Mouse (Mus musculus): Measurements from ENCODE around the gene Inpp5a. TPM values are rescaled to one million over a fixed set of nuclear protein-coding genes. Genes with fewer than 3 reads are reported as not detected.

The Inpp5a gene
- polyA plus RNA-seq, 1 experiment = 41.4 TPM

DNA sequence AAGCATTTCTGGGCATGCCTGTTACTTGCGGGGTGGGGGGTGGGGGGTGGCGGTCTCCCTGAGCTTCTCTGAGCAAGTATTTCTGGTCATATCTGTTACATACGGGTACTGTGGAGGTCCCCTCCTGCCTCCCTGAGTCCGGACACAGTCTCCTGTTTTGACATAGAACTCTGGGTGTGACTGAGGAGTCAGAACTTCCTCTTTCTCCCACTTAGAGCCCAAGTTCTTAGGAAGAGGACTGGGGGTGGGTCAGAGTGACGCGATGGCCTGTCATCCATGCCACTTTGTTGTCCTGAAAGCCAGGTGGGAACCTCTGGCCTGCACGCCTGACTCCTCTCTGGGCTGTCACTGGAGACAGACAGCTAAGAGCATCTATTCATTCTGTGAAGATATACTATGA lies 11.5 kb upstream of the Inpp5a start:
- H3K4me1 ChIP-seq (ENCODE audit: control insufficient read depth, insufficient read depth, low read length) = no peaks in the 10 kb centered on the region
- no peaks in the 10 kb centered on the region for H3K27me3 ChIP-seq (ENCODE audit: control insufficient read depth, insufficient read depth, low read length)
- TF ChIP-seq CTCF (IDR thresholded peaks at IDR 0.05; ENCODE audit: control insufficient read depth, insufficient read depth, insufficient replicate concordance, low read depth, low read length) = no peak
- TF ChIP-seq POLR2A (IDR thresholded peaks at IDR 0.05; ENCODE audit: control insufficient read depth, low read depth, low read length) = no peak
- no peak overlapping the region for H3K4me3 ChIP-seq (ENCODE audit: control insufficient read depth, low read depth, low read length)
- H3K36me3 ChIP-seq (ENCODE audit: control insufficient read depth, insufficient read depth, low read length) = no peaks in the 10 kb centered on the region
- H3K27ac ChIP-seq (ENCODE audit: control insufficient read depth, insufficient read depth, low read depth, low read length) = no peak overlapping the region

DNA sequence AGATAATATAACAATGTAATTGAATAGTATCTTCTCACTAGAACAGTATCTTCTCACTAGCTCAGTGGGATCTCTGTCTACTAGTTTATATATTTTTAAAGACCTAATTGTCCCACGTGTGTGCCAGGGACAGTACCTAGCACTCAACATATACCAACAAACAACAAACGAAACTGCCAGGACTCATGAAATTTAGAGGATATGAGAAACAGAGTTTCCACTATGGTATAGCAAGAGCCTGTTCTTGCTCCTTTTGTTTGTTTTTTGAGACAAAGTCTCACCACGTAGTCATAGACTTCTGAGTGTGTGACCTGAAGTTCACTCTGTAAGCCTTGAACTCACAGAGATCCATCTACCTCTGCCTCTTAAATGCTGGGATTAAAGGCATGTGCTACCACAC lies 10.6 kb upstream of the Inpp5a start:
- Histone ChIP-seq H3K27me3 (ENCODE audit: control insufficient read depth, insufficient read depth, low read length) (no peaks in the 10 kb centered on the region), H3K36me3 (ENCODE audit: control insufficient read depth, insufficient read depth, low read length) (no peaks in the 10 kb centered on the region), H3K27ac (ENCODE audit: control insufficient read depth, insufficient read depth, low read depth, low read length) (no peak overlapping the region), H3K4me3 (ENCODE audit: control insufficient read depth, low read depth, low read length) (no peak overlapping the region), H3K4me1 (ENCODE audit: control insufficient read depth, insufficient read depth, low read length) (no peaks in the 10 kb centered on the region)
- TF ChIP-seq CTCF (IDR thresholded peaks at IDR 0.05; ENCODE audit: control insufficient read depth, insufficient read depth, insufficient replicate concordance, low read depth, low read length) = no peak
- no peak for TF ChIP-seq POLR2A (IDR thresholded peaks at IDR 0.05; ENCODE audit: control insufficient read depth, low read depth, low read length)

DNA sequence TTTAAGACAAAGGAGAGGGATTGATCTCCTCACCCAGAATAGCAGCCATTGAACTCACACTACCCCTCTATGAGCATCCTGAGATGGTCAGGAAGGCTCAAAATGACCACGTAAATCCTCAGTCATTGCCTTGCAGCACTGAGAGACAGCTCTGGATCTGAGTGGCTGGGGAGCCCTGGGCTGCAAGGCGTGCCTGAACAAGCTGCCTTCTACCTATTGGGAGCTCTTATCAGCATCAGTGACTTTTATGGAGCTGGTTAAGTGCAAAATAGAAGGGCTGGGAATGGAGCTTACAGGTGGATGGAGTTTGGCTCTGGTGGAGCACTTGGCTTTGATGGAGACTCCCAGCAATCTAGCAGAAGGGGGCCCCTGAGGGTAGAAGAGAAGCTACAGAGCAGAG lies 9.2 kb upstream of the Inpp5a start:
- no peaks in the 10 kb centered on the region for H3K27me3 ChIP-seq (ENCODE audit: control insufficient read depth, insufficient read depth, low read length)
- no peak for TF ChIP-seq CTCF (IDR thresholded peaks at IDR 0.05; ENCODE audit: control insufficient read depth, insufficient read depth, insufficient replicate concordance, low read depth, low read length)
- TF ChIP-seq POLR2A (IDR thresholded peaks at IDR 0.05; ENCODE audit: control insufficient read depth, low read depth, low read length) = no peak
- H3K27ac ChIP-seq (ENCODE audit: control insufficient read depth, insufficient read depth, low read depth, low read length) = no peak overlapping the region
- H3K4me1 ChIP-seq (ENCODE audit: control insufficient read depth, insufficient read depth, low read length) = no peaks in the 10 kb centered on the region
- no peaks in the 10 kb centered on the region for H3K36me3 ChIP-seq (ENCODE audit: control insufficient read depth, insufficient read depth, low read length)
- no peak overlapping the region for H3K4me3 ChIP-seq (ENCODE audit: control insufficient read depth, low read depth, low read length)

DNA sequence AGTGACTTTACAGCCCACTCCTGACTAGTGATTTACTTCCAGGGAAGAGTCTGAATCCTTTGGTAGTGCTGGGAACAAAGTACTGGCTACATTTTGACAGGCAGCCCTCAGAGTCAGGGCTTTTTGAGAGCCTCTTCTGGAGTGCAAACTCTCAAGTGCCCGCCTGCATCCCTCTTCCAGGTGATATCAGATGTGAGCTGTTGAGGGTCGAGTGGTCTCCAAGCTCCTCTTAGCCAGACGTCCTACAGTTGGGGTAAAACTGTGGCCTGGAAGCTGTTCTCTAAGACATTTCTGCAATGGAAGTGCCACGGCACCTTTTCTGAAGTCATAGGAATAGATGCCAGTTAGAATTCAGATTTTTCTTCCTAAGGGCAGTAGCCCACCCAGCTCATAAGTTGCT lies 8.7 kb upstream of the Inpp5a start:
- TF ChIP-seq CTCF (IDR thresholded peaks at IDR 0.05; ENCODE audit: control insufficient read depth, insufficient read depth, insufficient replicate concordance, low read depth, low read length) = no peak
- TF ChIP-seq POLR2A (IDR thresholded peaks at IDR 0.05; ENCODE audit: control insufficient read depth, low read depth, low read length) = no peak
- Histone ChIP-seq H3K27ac (ENCODE audit: control insufficient read depth, insufficient read depth, low read depth, low read length) (no peak overlapping the region), H3K4me3 (ENCODE audit: control insufficient read depth, low read depth, low read length) (no peak overlapping the region), H3K36me3 (ENCODE audit: control insufficient read depth, insufficient read depth, low read length) (no peaks in the 10 kb centered on the region), H3K27me3 (ENCODE audit: control insufficient read depth, insufficient read depth, low read length) (no peaks in the 10 kb centered on the region), H3K4me1 (ENCODE audit: control insufficient read depth, insufficient read depth, low read length) (no peaks in the 10 kb centered on the region)

DNA sequence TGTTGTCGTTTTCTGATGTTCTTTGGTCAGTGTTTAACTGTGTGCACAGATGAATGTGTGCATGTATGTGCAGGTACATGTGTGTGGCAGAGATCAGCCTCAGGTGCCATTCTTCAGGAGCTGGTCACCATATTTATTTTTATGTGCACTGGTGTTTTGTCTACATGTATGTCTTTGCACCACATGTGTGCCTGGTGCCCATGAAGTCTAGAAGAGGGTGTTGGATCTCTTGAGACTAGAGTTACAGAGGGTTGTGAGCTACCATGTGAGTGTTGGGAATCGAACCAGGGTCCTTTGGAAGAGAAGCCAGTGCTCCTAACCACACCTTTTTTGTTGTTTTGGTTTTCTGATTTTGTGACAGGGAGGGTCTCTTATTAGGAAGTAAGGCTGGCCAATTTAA lies 7.0 kb upstream of the Inpp5a start:
- Histone ChIP-seq H3K27me3 (ENCODE audit: control insufficient read depth, insufficient read depth, low read length) (no peaks in the 10 kb centered on the region), H3K4me3 (ENCODE audit: control insufficient read depth, low read depth, low read length) (no peak overlapping the region), H3K36me3 (ENCODE audit: control insufficient read depth, insufficient read depth, low read length) (no peaks in the 10 kb centered on the region), H3K27ac (ENCODE audit: control insufficient read depth, insufficient read depth, low read depth, low read length) (no peak overlapping the region), H3K4me1 (ENCODE audit: control insufficient read depth, insufficient read depth, low read length) (no peaks in the 10 kb centered on the region)
- no peak for TF ChIP-seq CTCF (IDR thresholded peaks at IDR 0.05; ENCODE audit: control insufficient read depth, insufficient read depth, insufficient replicate concordance, low read depth, low read length)
- TF ChIP-seq POLR2A (IDR thresholded peaks at IDR 0.05; ENCODE audit: control insufficient read depth, low read depth, low read length) = no peak

DNA sequence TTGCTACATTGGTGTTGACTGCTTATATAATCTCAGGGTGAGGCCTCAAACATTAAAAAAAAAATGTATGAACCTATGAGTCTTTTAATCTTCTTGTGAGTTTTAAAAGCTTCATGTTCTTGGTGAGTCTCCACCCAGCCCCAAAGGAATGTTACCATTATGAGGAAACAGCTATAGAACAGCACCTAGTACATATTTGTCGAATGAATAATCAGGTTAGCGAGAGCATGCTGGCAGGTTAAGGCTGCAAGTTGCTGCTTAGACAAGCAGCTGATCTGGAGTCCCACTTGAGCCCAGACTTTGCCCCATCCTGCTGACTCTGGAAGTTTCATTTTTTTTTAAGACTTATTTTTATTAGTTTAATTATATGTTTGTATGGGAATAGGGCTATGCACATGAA lies 6.1 kb upstream of the Inpp5a start:
- H3K27ac ChIP-seq (ENCODE audit: control insufficient read depth, insufficient read depth, low read depth, low read length) = no peak overlapping the region
- no peak overlapping the region for H3K4me3 ChIP-seq (ENCODE audit: control insufficient read depth, low read depth, low read length)
- no peaks in the 10 kb centered on the region for H3K36me3 ChIP-seq (ENCODE audit: control insufficient read depth, insufficient read depth, low read length)
- H3K27me3 ChIP-seq (ENCODE audit: control insufficient read depth, insufficient read depth, low read length) = no peaks in the 10 kb centered on the region
- TF ChIP-seq POLR2A (IDR thresholded peaks at IDR 0.05; ENCODE audit: control insufficient read depth, low read depth, low read length) (no peak), CTCF (IDR thresholded peaks at IDR 0.05; ENCODE audit: control insufficient read depth, insufficient read depth, insufficient replicate concordance, low read depth, low read length) (no peak)
- H3K4me1 ChIP-seq (ENCODE audit: control insufficient read depth, insufficient read depth, low read length) = peaks cover 2% of the 10 kb centered on the region

DNA sequence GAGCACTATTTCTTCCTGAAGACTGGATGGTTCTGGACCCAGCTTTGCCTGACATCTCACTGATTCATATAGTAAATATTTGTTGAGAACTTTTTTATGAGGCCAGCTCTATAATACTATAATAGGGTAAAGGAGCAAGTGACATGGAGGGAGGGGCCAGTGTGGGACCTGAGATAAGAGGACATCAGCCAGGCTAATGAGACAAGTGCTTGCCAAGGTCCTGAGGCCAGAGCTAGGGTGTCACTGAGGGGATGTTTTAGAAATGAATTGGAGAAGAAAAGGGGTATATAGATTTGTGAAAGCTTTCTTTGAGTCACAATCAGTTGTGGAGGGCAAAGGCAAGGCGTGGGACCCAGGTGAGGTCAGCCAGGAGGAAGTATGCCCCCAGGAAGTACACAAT lies 4.4 kb upstream of the Inpp5a start:
- Histone ChIP-seq H3K4me3 (ENCODE audit: control insufficient read depth, low read depth, low read length) (no peak overlapping the region), H3K4me1 (ENCODE audit: control insufficient read depth, insufficient read depth, low read length) (peaks cover 8% of the 10 kb centered on the region), H3K27me3 (ENCODE audit: control insufficient read depth, insufficient read depth, low read length) (no peaks in the 10 kb centered on the region), H3K27ac (ENCODE audit: control insufficient read depth, insufficient read depth, low read depth, low read length) (no peak overlapping the region), H3K36me3 (ENCODE audit: control insufficient read depth, insufficient read depth, low read length) (no peaks in the 10 kb centered on the region)
- no peak for TF ChIP-seq CTCF (IDR thresholded peaks at IDR 0.05; ENCODE audit: control insufficient read depth, insufficient read depth, insufficient replicate concordance, low read depth, low read length)

DNA sequence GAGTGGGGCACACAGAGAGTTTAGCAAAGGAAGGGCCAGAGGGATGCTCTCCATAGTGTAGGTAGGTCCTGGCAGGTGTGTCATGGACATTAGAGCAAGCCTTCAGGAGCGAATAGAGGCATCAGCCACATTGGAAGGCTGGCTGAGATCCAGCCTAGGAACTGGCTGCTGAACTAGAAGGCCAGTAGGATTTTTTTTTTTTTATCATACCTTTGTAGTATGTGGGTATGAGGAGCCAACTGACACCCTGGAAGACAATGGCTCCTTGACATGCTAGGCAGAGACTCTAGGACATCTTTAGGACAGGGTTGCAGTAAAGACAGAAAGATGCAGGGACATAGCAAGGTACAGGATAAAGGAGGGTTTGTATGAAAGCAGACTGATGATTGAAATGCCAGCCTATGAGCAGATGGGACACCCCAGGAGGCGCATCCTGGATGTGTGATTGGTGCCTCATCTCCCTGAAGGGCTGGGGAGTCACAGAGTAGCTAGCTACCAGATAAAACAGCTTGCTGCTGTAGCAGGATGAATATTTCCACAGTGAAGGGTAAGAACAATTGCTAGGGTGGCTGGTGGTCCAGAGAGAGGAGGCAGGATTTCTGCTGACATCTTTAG lies 3.9 kb upstream of the Inpp5a start:
- TF ChIP-seq POLR2A (IDR thresholded peaks at IDR 0.05; ENCODE audit: control insufficient read depth, low read depth, low read length) (no peak), CTCF (IDR thresholded peaks at IDR 0.05; ENCODE audit: control insufficient read depth, insufficient read depth, insufficient replicate concordance, low read depth, low read length) (no peak)
- Histone ChIP-seq H3K27me3 (ENCODE audit: control insufficient read depth, insufficient read depth, low read length) (no peaks in the 10 kb centered on the region), H3K4me3 (ENCODE audit: control insufficient read depth, low read depth, low read length) (no peak overlapping the region), H3K4me1 (ENCODE audit: control insufficient read depth, insufficient read depth, low read length) (peaks cover 12% of the 10 kb centered on the region), H3K36me3 (ENCODE audit: control insufficient read depth, insufficient read depth, low read length) (no peaks in the 10 kb centered on the region), H3K27ac (ENCODE audit: control insufficient read depth, insufficient read depth, low read depth, low read length) (no peak overlapping the region)
